Mouse (Mus musculus) heart, adult 2 months (tissue): ENCODE data around the gene Ppp6r2.

Experiments
- CTCF ChIP-seq: fragments of 200-600 bp; IDR thresholded peaks from 2 replicates; pipeline ENCODE4 v1.8.1; 2022; ENCODE audit warnings: antibody characterized with exemption, mild to moderate bottlenecking, moderate library complexity
- EP300 ChIP-seq: fragments of 200-500 bp; IDR thresholded peaks from 2 replicates; pipeline ENCODE4 v1.6.1; 2011; ENCODE audit warnings: low read depth, low read length, control low read depth; ENCODE audit not compliant: insufficient read depth
- POLR2A ChIP-seq: fragments of 200-500 bp; IDR thresholded peaks from 2 replicates; pipeline ENCODE4 v1.6.1; 2011; ENCODE audit warnings: mild to moderate bottlenecking, low read depth, low read length, control low read depth; ENCODE audit not compliant: insufficient read depth

GRCm38 (mm10) chr15:89307461-89307860, 96.1 kb downstream of the Ppp6r2 start:
- TF ChIP-seq CTCF (no peak), POLR2A (no peak), EP300 (no peak)
